Mouse (Mus musculus) CH12.LX (cell line): ENCODE data around the gene Cyp2f2.

Experiments
- CTCF ChIP-seq, 2 experiments: IDR thresholded peaks in 1 of 2; conservative IDR thresholded peaks in 1 of 2; 2 replicates each; pipeline ENCODE4 v1.5.1; 2011 to 2012; ENCODE audit warnings: low read depth in 2 of 2, low read length in 2 of 2, improper control_type of control experiment in 1 of 2, inconsistent platforms in 1 of 2, mild to moderate bottlenecking in 1 of 2, moderate library complexity in 1 of 2
- MEF2A ChIP-seq: IDR thresholded peaks from 2 replicates; pipeline ENCODE4 v1.6.1; 2014; ENCODE audit warnings: low read depth, mild to moderate bottlenecking, inconsistent platforms, low read length, improper control_type of control experiment, borderline replicate concordance
- POLR2A ChIP-seq: IDR thresholded peaks from 2 replicates; pipeline ENCODE4 v1.6.1; 2011; ENCODE audit warnings: low read depth, mild to moderate bottlenecking, improper control_type of control experiment, low read length
- POLR2AphosphoS2 ChIP-seq: IDR thresholded peaks from 2 replicates; pipeline ENCODE4 v1.6.1; 2011; ENCODE audit warnings: low read depth, low read length, improper control_type of control experiment

GRCm38 (mm10) chr7:27156005-27156404 lies 36.3 kb downstream of the Cyp2f2 start:
- TF ChIP-seq CTCF (conservative IDR thresholded peaks at IDR 0.05 in 1 of 2, IDR thresholded peaks at IDR 0.05 in 1 of 2; ENCODE audit: low read depth in 2 of 2, low read length in 2 of 2) (no peak), POLR2A (no peak), MEF2A (no peak), POLR2AphosphoS2 (no peak)
